Mouse (Mus musculus) heart, postnatal 14 days (tissue): ENCODE measurements around the gene Cep78. TPM values are rescaled to one million over a fixed set of nuclear protein-coding genes. Genes with fewer than 3 reads are reported as not detected.
"Not testable (repeated sequence)": the region's sequence is repeated elsewhere in the genome, so short reads cannot be mapped to it uniquely, and the experiment has no call there.

Experiments
- DNase-seq, 2 experiments: peaks; one replicate each; pipeline ENCODE4 v3.0.0; 2021 to 2022
- intact Hi-C: fragments of 180-260 bp; cut with DNase I; formaldehyde crosslinking; loops from one replicate; pipeline ENCODE4 v1.15.1; 2025
- long read RNA-seq, 2 experiments: library from polyadenylated mRNA; stranded (forward); transcript quantifications; one replicate each; pipeline ENCODE4 v2.0.0; 2021
- total RNA-seq, 2 experiments: library from RNA; stranded (reverse); gene quantifications; 2 replicates each; pipeline ENCODE4 v1.2.3; 2021

The Cep78 gene
- total RNA-seq, result 1 to 10 TPM; 3.2 to 3.7 TPM
- long read RNA-seq, experiment 1, transcript Cep78-201 (15 exons, 2,548 nt), result major isoform, 5 of 5 reads
- long read RNA-seq, experiment 1, partial matches to known transcripts, result 0 of 5 reads
- long read RNA-seq, experiment 1, other reads (novel, unspliced or antisense), result 0 of 5 reads
- long read RNA-seq, experiment 2, transcript Cep78-201 (15 exons, 2,548 nt), result major isoform, 5 of 6 reads
- long read RNA-seq, experiment 2, partial matches to known transcripts, result 0 of 6 reads
- long read RNA-seq, experiment 2, other reads (novel, unspliced or antisense), result 1 of 6 reads

DNA sequence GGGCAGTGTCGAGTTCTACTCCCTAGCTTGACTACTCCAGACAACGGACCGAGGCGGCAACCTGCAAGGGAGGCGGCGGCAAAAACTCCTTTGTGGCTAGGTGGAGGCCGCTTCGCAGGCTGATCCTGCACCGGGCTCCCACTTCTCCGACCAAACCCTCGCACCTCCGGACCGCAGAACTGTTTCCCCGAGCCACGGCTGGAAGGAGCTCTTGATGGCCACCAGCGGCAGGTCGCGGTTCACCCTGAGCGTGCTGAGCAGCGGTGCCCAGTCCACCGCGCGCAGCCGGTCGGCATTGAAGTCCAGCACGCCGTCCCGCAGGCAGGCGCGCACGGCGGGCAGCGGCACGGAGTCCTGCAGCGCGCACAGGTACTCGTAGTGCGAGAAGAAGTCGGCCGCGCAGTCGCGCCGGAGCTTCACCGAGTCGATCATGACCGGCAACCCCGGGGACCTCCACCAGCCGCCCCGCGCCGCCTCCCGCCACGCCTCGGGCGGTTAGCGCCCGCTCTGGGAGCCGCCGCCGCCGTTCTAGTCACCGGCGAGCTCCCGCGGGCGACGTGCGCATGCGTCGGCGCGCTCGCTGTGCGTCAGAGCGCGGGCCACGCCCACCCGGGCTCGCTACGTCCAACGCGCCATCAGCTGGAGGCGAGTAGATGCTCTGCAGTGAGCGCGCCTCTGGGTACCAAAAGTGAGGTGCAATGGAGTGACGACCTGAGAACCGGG lies at the start of gene Cep78:
Gene Cep78 (minus strand): TSS at position 541 of the 723 bp plus-strand sequence.
- intact Hi-C loops, result no loop called here
- peak; percentile 95 to 96 for DNase-seq

DNA sequence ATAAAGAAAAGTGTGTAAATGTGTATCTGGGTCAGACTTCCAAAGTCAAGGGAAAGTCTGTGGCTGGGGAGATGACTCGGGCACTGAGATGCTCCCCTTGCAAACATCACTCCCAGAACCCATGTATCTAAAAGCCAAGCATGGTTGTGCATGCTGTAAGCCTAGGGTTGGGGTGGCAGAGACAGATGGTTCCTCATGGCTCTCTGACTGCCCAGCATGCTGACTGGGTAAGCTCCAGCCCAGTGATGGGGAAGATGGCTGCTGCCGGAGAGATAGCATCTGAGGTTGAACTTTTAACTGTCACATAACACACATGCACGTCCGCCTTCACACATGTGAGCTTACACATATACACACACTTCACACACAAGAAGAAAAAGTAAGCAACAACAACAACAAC lies 46.5 kb upstream of the Cep78 start:
- intact Hi-C loops, result no loop called here
- DNase-seq, result no peak

GRCm38 (mm10) chr19:16029253-16029771 lies 44.5 kb upstream of the Cep78 start:
- intact Hi-C loops, result not testable (repeated sequence)
- DNase-seq, result peak; percentile 26 to 43

DNA sequence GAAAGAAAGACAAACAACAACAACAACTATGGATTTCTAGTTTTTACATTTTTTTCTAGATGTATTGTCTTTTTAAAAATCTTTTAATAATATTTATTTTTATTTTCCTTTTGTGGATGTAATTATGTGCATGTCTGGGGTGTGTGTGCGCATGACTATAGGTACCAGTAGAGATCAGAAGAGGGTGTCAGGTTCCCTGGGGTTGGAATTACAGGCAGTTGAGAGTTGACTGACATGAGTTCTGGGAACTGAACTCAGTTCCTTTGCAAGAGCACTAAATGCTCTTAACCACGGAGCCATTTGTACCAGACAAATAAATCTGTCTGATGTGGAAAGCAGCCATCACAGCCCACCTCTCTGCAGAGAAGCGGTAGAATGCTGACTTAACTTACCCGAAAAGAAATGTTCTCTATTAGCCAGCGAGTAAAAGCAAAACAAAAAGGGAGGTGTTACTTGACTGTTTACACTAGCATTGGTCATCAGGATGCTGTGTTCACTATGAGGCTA lies 44.0 kb upstream of the Cep78 start:
- no peak for DNase-seq
- intact Hi-C loops, result no loop called here

GRCm38 (mm10) chr19:16027876-16028670 lies 43.3 kb upstream of the Cep78 start:
- intact Hi-C loops, result no loop called here
- DNase-seq, result no peak

GRCm38 (mm10) chr19:16026276-16026675 lies 41.5 kb upstream of the Cep78 start:
- no peak for DNase-seq
- intact Hi-C loops, result no loop called here

DNA sequence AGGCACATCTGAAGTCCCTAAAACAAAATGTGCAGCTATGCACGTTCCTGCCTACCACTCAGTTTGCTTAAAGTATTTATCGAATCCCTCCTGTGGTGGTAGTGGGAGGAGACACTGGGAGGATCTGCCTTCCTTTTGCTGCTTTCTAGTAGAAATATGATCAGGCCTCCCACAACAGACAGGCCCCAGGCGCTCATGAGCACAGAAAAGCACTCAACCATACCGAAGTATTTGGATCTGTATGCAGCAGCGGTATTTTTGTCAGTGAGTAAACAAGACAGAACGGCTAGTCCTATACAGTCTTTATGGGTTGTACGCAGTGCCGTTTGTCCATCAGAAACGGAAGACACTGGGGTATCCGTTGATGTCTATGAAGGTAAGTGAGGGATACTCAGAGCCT lies 37.4 kb upstream of the Cep78 start:
- no peak for DNase-seq
- intact Hi-C loops, result no loop called here

DNA sequence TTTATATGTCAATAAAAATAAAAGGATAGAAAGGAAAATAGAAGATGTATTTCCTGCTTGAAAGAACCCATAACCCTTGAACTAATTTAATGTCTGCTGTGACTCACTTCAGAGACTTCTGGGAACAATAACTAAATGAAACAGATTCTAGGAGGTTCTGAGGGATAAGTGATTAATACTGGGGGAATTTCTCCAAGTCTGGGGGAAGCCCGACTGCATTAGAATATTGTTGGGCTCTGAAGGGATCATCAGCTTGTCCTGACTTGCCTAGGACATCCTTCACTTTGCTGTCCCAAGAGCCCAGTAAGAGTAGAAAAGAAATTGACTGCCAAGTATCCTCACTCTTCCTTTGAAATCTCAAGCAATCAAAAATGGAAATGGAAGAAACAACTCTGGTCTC lies 31.4 kb upstream of the Cep78 start:
- no peak for DNase-seq
- intact Hi-C loops, result no loop called here

GRCm38 (mm10) chr19:16015191-16015968 lies 30.6 kb upstream of the Cep78 start:
- intact Hi-C loops, result no loop called here
- DNase-seq, result peak in 1 of 2 experiments; percentile 31

GRCm38 (mm10) chr19:16009746-16010337 lies 25.1 kb upstream of the Cep78 start:
- intact Hi-C loops, result no loop called here
- DNase-seq, result no peak

DNA sequence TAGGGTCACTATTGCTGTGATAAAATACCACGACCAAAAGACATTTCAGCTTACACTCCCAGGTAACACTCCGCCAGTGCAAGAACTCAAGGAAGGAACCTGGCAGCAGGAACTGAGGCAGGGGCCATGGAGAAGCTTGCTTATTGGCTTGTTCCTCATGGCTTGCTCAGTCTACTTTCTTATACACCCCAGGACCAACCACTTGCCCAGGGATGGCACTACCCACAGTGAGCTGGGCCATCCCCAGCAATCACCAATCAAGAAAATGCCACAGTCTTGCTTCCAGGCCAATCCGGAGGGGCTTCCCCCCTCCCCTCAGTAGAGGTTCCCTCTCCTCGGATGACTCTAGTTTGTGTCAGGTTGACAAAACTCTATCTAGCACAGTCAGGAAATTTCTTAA lies 24.3 kb upstream of the Cep78 start:
- intact Hi-C loops, result no loop called here
- no peak for DNase-seq

- intact Hi-C loops, result no loop called here
- DNase-seq, result no peak
Observed at GRCm38 (mm10) chr19:16007131-16007530, 22.3 kb upstream of the Cep78 start.

DNA sequence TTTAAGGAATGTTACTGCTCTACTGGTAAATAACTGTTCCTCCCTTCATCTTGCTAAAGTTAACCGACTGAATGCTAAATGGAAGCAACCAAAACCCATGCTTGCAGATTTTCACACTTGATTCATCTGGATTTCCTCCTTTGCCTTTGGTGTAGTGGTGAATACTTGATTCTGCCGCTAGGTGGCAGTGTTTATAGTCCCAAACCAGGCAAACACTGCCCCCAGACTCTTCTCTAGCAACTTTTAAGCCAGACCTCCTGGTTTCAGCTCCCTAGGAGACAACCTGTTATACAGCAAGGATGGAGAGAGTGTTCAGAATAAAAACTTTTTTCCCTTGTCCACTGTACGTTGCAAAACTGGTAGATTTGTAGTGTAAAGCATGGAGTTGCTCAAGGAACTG lies 13.4 kb upstream of the Cep78 start:
- intact Hi-C loops, result loop anchor here (1.0 kb wide), 1 partner anchor 601 kb away; no protein-coding TSS in a partner anchor
- DNase-seq, result peak; percentile 61 to 74

- DNase-seq, result no peak
- intact Hi-C loops, result no loop called here
Observed at GRCm38 (mm10) chr19:15996901-15997564, 12.2 kb upstream of the Cep78 start.

GRCm38 (mm10) chr19:15990102-15990501 lies 5.3 kb upstream of the Cep78 start:
- intact Hi-C loops, result no loop called here
- no peak for DNase-seq

DNA sequence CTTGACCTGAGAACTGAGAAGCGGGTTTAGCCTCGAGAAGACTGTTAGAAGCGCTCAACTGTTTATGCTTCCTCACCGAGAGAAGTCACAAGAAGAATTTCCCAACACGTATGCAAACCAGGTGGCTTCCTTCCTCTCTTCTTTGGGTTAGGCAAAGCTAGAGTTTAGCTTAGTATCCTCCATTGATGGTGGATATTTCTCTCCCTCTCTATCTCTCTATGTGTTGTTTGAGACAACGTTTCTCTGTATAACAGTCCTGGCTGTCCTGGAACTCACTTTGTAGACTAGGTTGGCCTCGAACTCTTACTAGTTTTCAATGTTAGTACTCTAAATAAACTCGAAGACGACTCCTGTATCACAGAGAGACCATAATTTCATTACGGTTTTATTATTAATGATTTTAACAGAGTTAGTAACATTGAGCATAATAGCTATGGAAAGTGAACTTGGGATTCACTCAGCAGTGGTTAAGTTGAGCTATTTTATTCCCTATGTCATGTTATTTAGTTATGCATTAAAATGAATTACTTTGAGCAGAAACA lies 454 bp upstream of the Cep78 start:
- intact Hi-C loops, result no loop called here

DNA sequence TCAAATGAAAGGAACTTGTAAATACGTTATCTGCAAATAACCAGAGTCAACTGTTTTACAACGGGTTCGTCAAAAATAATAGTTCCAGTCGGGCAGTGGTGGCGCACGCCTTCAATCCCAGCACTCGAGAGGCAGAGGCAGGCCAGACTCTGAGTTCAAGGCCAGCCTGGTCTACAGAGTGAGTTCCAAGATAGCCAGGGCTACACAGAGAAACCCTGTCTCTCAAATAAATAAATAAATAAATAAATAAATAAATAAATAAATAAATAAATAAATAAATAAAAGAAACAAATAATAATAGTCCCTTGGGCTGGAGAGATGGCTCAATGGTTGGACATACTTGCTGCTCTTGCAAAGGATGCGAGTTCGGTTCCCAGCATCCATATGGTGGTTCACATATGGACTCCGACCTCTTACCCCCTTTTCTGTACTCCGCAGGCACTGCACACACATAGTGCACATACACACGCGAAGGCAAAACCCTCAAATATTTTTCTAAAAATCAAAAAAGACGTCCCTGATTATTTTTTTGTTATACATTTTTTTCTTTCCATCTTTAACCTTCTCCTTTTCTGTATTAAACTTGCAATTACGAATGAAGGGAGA lies 947 bp downstream of the Cep78 start:
- intact Hi-C loops, result no loop called here
- DNase-seq, result no peak

More for the DNA sequence above, 454 bp upstream of the Cep78 start:
- DNase-seq, result no peak
